Comparison of ENCODE assay signal across 9 mouse cellular contexts in genomic region chr9:22467371-22468169, GRCm38 (mm10). TPM values are rescaled to one million over a fixed set of nuclear protein-coding genes. Genes with fewer than 3 reads are reported as not detected.
A peak's percentile ranks its signal among the peaks of the same experiment; 100 is the strongest.
DNase-seq lines count a peak whose midpoint lies in the region; ATAC-seq and TF ChIP-seq lines count a peak whose summit lies in the region.
"Had no signal": no experiment of that assay in that cellular context is flagged by ENCODE, and none has a peak within 500 bp of the region (broad histone marks: within the 10 kb centered on the region; RNA-seq: fewer than 3 reads in every experiment).

No protein-coding gene starts in this region.

- DNase-seq in urinary bladder, postnatal 14 days (ENCODE audit: low spot score): peak; percentile 34
- no peak for DNase-seq in urinary bladder, postnatal 10 days (ENCODE audit: low spot score)
- DNase-seq in cerebellum, adult 8-10 months: peak; percentile 51
- peak; percentile 42 for DNase-seq in gastrocnemius, postnatal 10 days
- DNase-seq in testis, postnatal 14 days (ENCODE audit: low spot score): peak; percentile 65

- H3K4me3 ChIP-seq in intestine, postnatal 0 days (ENCODE audit: low read depth, low read length): peak overlapping the region; percentile 95
- peak overlapping the region; percentile 82 for H3K4me3 ChIP-seq in liver, embryonic 12.5 days
- H3K4me3 ChIP-seq in myocyte: peak overlapping the region; percentile 39

- TF ChIP-seq CTCF in intestine, postnatal 0 days (IDR thresholded peaks at IDR 0.05; ENCODE audit: low read depth): no peak

- no peaks in the 10 kb centered on the region; the same call in 1 of the 2 replicates for H3K36me3 ChIP-seq in intestine, postnatal 0 days (ENCODE audit: control insufficient read depth, insufficient read depth)
- peaks cover 28% of the 10 kb centered on the region for H3K36me3 ChIP-seq in liver, embryonic 12.5 days
- no peaks in the 10 kb centered on the region for H3K36me3 ChIP-seq in myocyte (ENCODE audit: control insufficient read depth, insufficient read depth)

- ATAC-seq in intestine, postnatal 0 days: peak; percentile 75
- ATAC-seq in liver, embryonic 12.5 days: peak; percentile 73

- peak overlapping the region; percentile 84 for H3K4me2 ChIP-seq in intestine, postnatal 0 days (replicated peaks; ENCODE audit: low read depth)
- peak overlapping the region; percentile 99 for H3K4me2 ChIP-seq in liver, embryonic 12.5 days
- H3K4me2 ChIP-seq in myocyte (ENCODE audit: low read depth): peak overlapping the region; percentile 86

- H3K9ac ChIP-seq in intestine, postnatal 0 days (ENCODE audit: low read depth, low read length): peak overlapping the region; percentile 93
- H3K9ac ChIP-seq in liver, embryonic 12.5 days: peak overlapping the region; percentile 91

- H3K79me2 ChIP-seq in myocyte (ENCODE audit: control insufficient read depth, insufficient read depth): peaks cover 13% of the 10 kb centered on the region

- WGBS in intestine, postnatal 0 days: under 1% methylated on average over 73 of the region's 73 CpGs
- under 1% methylated on average over 71 of the region's 73 CpGs for WGBS in liver, embryonic 12.5 days (ENCODE audit: insufficient replicate concordance)

- H3K27ac ChIP-seq in intestine, postnatal 0 days (ENCODE audit: low read depth, low read length): peak overlapping the region; percentile 98
- H3K27ac ChIP-seq in liver, embryonic 12.5 days: peak overlapping the region; percentile 84

- peak overlapping the region; percentile 87 for H3ac ChIP-seq in myocyte (ENCODE audit: control insufficient read depth, insufficient read length)

- TF ChIP-seq POLR2A in myocyte (IDR thresholded peaks at IDR 0.05; ENCODE audit: insufficient read length, low read depth): no peak

- no peaks in the 10 kb centered on the region for H3K27me3 ChIP-seq in intestine, postnatal 0 days (replicated peaks; ENCODE audit: control insufficient read depth, insufficient read depth, low read length)
- H3K27me3 ChIP-seq in liver, embryonic 12.5 days (replicated peaks): no peaks in the 10 kb centered on the region
- no peaks in the 10 kb centered on the region for H3K27me3 ChIP-seq in myocyte (ENCODE audit: control insufficient read depth, insufficient read depth, insufficient read length)

- no peaks in the 10 kb centered on the region for H3K9me3 ChIP-seq in intestine, postnatal 0 days (ENCODE audit: control insufficient read depth)
- no peaks in the 10 kb centered on the region for H3K9me3 ChIP-seq in liver, embryonic 12.5 days (replicated peaks)

- H3K4me1 ChIP-seq in intestine, postnatal 0 days (replicated peaks; ENCODE audit: control insufficient read depth, insufficient read depth, low read length): no peaks in the 10 kb centered on the region
- H3K4me1 ChIP-seq in liver, embryonic 12.5 days: peaks cover 17% of the 10 kb centered on the region

TF ChIP-seq in myocyte, 11 proteins besides CTCF, POLR2A, EP300 and RAD21:
- TF ChIP-seq MAX (IDR thresholded peaks at IDR 0.05; ENCODE audit: low read depth) (no peak), CEBPB (IDR thresholded peaks at IDR 0.05; ENCODE audit: insufficient read depth, poor library complexity, severe bottlenecking) (no peak), USF1 (IDR thresholded peaks at IDR 0.05; ENCODE audit: low read depth) (no peak), TCF12 (IDR thresholded peaks at IDR 0.05; ENCODE audit: insufficient read depth, poor library complexity, severe bottlenecking) (no peak), MYOG (IDR thresholded peaks at IDR 0.05; ENCODE audit: control insufficient read depth in 1 of 3, insufficient read depth in 1 of 3, insufficient read length in 2 of 3, low read depth in 2 of 3) (peak in 2 of 3 experiments; percentile 58 to 67), POLR2AphosphoS2 (IDR thresholded peaks at IDR 0.05; ENCODE audit: insufficient read length, low read depth) (no peak), SRF (IDR thresholded peaks at IDR 0.05; ENCODE audit: control insufficient read depth, insufficient read length, low read depth) (no peak), MYOD1 (IDR thresholded peaks at IDR 0.05; ENCODE audit: control insufficient read depth in 1 of 3, insufficient read length in 2 of 3, low read depth in 2 of 3) (peak in 2 of 3 experiments; percentile 53 to 80), TCF3 (IDR thresholded peaks at IDR 0.05; ENCODE audit: insufficient read length, low read depth) (no peak)

RNA-seq across cellular contexts. Expression of gene Rp9, which starts 2.0 kb away (rescaled TPM):
- total RNA-seq in gastrocnemius, postnatal 10 days (2021): 10 to 100 TPM; 25.4 to 30.1 TPM
- 94.5 and 95.2 TPM in 2 replicates for polyA plus RNA-seq in intestine, postnatal 0 days (2015; fragmentation: Nextera tagmentation; extraction: Ambion mirVana)
- polyA plus RNA-seq in liver, embryonic 12.5 days (2016; fragmentation: Nextera tagmentation; extraction: Ambion mirVana): 55.7 and 56.0 TPM in 2 replicates
- polyA plus RNA-seq in myocyte (2012; fragmentation: generic; extraction: Trizol): 52.0 TPM

RNA-seq across cellular contexts. Expression of gene Bbs9, which starts 7.9 kb away (rescaled TPM):
- 10 to 100 TPM in 1 of 2 experiments, 1 to 10 TPM in 1; 9.6 to 11.3 TPM for total RNA-seq in gastrocnemius, postnatal 10 days (2021)
- polyA plus RNA-seq in intestine, postnatal 0 days (2015; fragmentation: Nextera tagmentation; extraction: Ambion mirVana): 4.9 and 5.8 TPM in 2 replicates
- polyA plus RNA-seq in liver, embryonic 12.5 days (2016; fragmentation: Nextera tagmentation; extraction: Ambion mirVana): 4.8 and 5.4 TPM in 2 replicates
- polyA plus RNA-seq in myocyte (2012; fragmentation: generic; extraction: Trizol): 3.6 TPM

RNA-seq across cellular contexts. Expression of gene Gm17545, which starts 13.5 kb away (rescaled TPM):
- total RNA-seq in gastrocnemius, postnatal 10 days (2021): not detected
- polyA plus RNA-seq in intestine, postnatal 0 days (2015; fragmentation: Nextera tagmentation; extraction: Ambion mirVana): not detected in 2 replicates
- not detected in 2 replicates for polyA plus RNA-seq in liver, embryonic 12.5 days (2016; fragmentation: Nextera tagmentation; extraction: Ambion mirVana)
- polyA plus RNA-seq in myocyte (2012; fragmentation: generic; extraction: Trizol): not detected
- total RNA-seq: gastrocnemius, postnatal 4 days had no signal

RNA-seq across cellular contexts. Expression of gene 9530077C05Rik, which starts 56.3 kb away (rescaled TPM):
- under 1 TPM; 0.50 to 0.59 TPM for total RNA-seq in gastrocnemius, postnatal 10 days (2021)
- 1.8 and 2.0 TPM in 2 replicates for polyA plus RNA-seq in intestine, postnatal 0 days (2015; fragmentation: Nextera tagmentation; extraction: Ambion mirVana)
- polyA plus RNA-seq in liver, embryonic 12.5 days (2016; fragmentation: Nextera tagmentation; extraction: Ambion mirVana): 2.1 and 2.2 TPM in 2 replicates
- polyA plus RNA-seq in myocyte (2012; fragmentation: generic; extraction: Trizol): 0.46 TPM

Comparison
In these comparisons a context has a peak if more than half of its experiments do, and no peak if none do; other contexts are left out.
1. H3K4me3 ChIP-seq: peak in every context shown above with its lines; median percentile 95 in intestine, postnatal 0 days; 82 in liver, embryonic 12.5 days; 39 in myocyte.